12 mouse cellular contexts compared by ENCODE assay signal in the genomic region with DNA sequence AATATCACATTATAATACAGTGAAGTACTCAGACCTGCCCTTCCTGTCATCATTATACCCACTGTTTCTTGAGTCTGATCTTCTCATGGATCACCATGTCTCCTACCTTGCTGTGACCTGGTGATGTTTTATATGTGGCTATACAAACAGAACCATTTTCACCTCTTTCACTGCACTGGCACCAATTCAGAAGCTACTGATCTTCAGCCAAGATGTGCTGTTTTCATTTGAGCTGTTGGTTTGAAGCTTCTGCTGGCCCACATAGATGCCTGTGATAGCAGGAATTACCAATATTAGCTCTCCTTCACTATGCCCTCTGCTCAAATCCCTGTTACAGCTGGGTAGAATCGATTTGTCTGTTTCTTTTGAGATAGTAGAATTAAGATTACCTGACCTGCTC.
"Had no signal": no experiment of that assay in that cellular context is flagged by ENCODE, and none has a peak within 500 bp of the region (broad histone marks: within the 10 kb centered on the region; RNA-seq: fewer than 3 reads in every experiment).

No protein-coding gene starts in this region.

- DNase-seq: kidney, adult 8-10 months; kidney, postnatal 10 days; kidney, postnatal 4 days; liver, embryonic 13.5 days; lung, adult 2 months; lung, postnatal 14 days; lung, postnatal 4 days; midbrain, embryonic 14.5 days; retina, postnatal 1 day; right cerebral cortex, postnatal 25 days; spleen, adult 18-20 months; thymus, postnatal 25 days had no signal
